Mouse (Mus musculus) heart, postnatal 10 days (tissue): Measurements from ENCODE around the gene Gm49354. TPM values are rescaled to one million over a fixed set of nuclear protein-coding genes. Genes with fewer than 3 reads are reported as not detected.
A peak's percentile ranks its signal among the peaks of the same experiment; 100 is the strongest.
"Not testable (repeated sequence)": the region's sequence is repeated elsewhere in the genome, so short reads cannot be mapped to it uniquely, and the experiment has no call there.

ENCODE experiments used
- DNase-seq, 2 experiments: peaks; one replicate each; pipeline ENCODE4 v3.0.0; 2021
- intact Hi-C: fragments of 180-260 bp; cut with DNase I; formaldehyde crosslinking; loops from one replicate; pipeline ENCODE4 v1.15.1; 2025
- total RNA-seq, 2 experiments: library from RNA; stranded (reverse); gene quantifications; 2 replicates each; pipeline ENCODE4 v1.2.3; 2021

Gm49354 gene
- total RNA-seq, 2 experiments from 2014 or later = not detected

DNA sequence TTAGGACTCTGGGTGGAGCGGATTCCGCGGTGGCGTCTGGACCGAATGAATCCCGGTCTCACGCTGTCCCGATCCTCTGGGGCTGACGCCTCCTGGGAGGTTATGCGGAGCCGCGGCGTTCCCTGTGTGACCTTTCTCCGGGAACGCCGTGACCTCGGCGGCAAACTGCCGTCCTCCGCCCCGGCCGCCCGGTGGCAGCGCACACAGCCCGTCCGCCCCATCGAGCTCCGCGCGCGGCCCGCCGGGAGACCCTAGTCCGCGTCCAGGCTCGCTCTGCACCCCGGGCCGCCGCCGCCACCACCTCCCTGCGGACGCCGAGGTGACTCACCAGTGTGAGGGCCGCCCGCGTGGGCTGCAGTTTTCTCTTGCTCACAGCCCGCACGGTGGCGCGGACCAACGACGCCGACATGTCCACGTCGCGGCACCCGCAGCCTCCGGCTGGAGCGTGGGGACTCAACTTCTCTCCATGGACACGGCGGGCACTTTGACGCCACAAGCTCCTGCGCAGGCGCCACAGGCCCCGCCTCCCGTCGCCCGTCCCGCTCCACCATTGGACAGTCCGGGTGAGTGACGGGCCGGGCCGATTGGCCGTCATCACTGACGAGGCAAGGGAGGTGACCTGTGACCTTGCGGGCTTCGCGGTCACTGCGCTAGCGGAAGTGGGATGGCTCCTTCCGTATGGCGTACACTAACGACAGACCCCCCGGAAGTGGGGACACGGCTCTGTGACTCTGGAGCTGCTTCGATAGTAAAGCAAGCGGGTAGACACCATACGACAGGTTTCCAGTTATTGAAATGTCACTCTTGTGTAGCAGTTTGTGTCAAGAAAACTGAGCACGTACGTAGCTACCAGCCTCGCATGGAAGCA, 12.5 kb downstream of the Gm49354 start, which contains the start of gene Isca1:
Gene Isca1, minus strand, starts transcription at position 515 of the 868 bp plus-strand sequence.
- intact Hi-C loops = no loop called here
- peak; percentile 99 for DNase-seq

DNA sequence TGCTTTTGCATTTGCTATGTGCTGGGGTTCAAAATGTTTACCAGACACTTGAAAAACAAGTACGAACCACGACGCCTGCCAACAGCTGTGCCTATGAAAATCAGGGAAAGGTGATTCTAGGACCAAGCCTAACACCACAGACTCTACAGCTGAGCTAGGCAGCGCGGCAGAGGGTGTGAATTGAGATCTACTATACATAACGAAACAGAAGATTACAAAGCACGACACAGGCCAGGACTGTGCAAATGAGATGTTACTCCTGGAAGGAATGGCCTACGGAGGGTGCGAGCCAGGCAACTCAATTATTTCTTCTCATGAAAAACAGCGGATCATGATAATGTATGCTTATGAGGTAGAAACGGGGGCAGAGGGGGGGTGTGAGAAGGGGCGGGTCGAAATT, 13.5 kb downstream of the Gm49354 start:
- DNase-seq = peak; percentile 16 to 22

DNA sequence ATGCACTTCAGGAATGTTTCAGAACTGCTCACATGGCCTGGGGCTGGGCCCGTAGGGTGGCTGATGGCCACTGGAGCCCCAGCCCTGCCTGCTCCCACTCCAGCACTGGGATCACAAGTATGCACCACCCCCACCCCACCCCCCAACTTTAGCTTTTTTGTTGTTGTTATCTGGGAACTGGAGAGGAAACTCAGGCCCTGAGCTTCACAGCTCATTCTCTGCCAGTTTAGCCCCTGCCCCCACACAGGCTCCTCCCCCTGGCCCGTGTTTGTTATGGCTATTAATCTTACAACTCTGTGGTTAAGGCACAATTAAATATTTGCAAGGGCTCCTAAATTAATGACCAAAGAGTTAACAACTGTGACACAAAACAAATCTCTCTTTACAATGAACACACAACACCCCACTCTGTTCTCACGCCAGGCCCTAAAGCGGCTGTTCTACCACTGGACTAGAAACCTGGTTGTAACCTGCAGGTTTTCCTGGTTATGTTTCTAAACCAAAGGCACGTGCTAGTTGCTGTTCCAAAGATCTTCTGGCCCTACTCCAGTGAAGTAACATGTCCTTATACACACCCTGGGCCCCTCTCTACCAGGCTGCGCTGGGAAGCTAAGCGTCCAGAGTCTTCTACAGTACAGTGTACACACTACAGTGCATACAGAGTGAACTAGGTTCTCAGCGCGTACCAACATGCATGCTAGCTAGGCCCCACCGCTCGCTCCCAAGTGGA, 15.1 kb downstream of the Gm49354 start:
- peak; percentile 35 to 37 for DNase-seq
- intact Hi-C loops = no loop called here

More for the DNA sequence above, 13.5 kb downstream of the Gm49354 start:
- intact Hi-C loops = no loop called here

DNA sequence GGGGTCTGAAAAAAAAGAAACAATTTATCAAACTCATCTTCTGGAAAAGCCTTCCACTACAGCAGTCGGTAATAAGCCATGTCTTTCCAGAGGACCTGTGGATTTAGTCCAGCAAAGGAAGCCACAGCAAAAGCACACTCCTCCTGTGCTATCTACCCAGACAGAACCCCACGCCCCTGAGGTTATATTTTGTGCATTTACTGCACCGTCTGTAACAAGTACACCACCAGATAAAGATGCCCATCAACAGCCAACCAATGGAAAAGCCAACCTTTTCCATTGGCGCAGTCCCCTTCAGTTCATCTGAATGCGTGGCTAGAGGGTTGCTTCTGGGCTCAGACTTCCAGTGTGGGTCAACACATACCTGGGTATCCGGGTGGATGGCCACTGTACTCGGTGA, 19.3 kb downstream of the Gm49354 start:
- DNase-seq = no peak
- intact Hi-C loops = no loop called here

DNA sequence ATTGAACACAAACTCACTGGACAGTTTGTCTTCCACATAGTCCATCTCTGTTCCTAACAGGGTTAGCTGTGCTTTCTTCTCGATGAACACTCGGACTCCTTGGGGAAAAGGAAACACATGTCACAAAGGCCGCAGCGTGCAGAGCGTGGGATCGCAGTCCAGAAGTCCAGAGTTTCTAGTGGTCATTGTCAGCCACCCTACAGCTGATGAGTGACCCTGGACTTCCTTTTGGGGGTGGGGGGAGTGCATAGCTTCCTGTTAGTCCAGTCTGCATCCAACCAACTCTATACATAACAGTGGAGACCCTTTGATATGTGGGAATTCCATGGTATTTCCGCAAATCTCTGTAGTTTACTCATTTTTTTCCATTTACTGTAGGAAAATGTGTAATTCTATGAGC, 25.1 kb downstream of the Gm49354 start:
- intact Hi-C loops = no loop called here
- DNase-seq = peak in 1 of 2 experiments; percentile 19

DNA sequence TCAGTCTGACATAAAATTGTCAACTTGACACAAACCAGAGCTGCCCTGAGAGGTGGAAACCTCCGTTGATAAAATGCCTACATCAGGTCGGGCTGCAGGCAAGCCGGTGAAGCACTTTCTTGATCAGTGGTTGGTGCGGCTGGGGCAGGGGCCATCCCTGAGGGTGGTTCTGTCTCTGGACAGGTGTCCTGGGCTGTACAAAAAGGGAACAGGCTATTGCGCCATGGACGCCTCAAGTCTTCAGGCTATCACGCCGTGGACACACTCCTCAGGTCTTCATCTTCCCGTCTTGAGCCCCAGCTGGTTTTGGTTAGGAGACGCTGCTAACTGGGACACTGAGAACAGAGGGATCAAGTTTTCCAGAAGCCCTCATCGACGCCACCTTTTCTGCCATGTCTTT, 31.7 kb downstream of the Gm49354 start:
- intact Hi-C loops = no loop called here
- no peak for DNase-seq

DNA sequence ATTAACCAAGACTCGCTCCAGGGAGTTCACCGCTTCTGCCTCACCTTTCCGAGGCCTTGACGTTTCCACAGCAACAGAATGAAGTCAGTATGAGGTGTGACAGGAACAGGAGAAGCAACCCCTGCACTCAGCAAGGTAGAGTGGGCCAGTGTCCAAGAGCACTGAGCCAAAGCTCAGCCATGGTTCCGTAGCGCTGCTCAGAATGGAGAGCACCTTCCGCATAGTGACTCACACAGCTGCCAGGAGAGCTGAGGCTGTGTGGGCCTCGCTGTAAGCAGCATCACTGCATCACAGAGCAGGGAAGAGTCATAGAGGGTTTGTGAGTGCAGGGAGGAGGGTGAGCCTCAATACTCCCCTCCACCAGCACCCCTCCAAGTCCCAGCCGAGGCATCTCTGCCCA, 35.3 kb downstream of the Gm49354 start, which contains the start of gene 1700014D04Rik:
Gene 1700014D04Rik, minus strand, starts transcription at position 42 of the 400 bp plus-strand sequence.
- intact Hi-C loops = no loop called here
- DNase-seq = no peak

DNA sequence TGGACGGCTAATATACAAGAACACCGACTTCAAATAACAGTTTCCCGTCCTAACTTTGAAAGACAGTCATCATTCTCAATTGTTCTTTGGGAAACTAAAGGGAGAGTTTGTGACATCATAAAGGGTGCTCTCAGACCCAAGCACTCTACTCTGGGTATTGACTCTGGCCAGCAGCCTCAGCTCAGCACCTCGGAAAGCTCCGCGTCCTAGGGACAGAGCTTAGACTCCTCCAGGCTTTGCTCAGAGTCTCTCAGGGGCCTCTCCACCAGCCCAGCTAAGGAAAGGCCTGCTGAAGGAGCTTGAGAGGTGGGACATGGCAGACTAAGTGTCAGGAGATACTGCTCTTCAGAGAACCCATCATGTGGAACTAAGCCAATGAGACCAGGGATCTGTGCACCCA, 35.9 kb downstream of the Gm49354 start:
- intact Hi-C loops = no loop called here
- no peak for DNase-seq

DNA sequence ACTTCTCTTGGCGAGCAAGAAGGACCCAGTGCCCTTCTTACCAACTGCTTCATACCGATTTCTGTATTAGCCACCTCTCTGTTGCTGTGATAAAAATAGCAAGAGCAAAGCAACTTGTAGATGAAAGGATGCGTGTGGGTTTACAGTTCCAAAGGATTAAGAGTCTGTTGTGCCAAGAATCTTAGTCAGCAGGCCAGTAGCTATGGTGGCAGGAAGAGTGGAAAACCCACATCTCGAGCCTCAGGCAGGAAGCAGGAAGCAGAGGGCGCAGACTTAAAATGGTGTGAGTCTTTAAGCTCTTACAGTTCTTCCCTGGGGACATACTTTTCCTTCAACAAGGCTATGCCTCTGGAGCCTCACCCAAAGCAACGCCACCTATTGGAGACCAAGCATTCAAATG, 36.6 kb downstream of the Gm49354 start:
- intact Hi-C loops = no loop called here
- DNase-seq = no peak

DNA sequence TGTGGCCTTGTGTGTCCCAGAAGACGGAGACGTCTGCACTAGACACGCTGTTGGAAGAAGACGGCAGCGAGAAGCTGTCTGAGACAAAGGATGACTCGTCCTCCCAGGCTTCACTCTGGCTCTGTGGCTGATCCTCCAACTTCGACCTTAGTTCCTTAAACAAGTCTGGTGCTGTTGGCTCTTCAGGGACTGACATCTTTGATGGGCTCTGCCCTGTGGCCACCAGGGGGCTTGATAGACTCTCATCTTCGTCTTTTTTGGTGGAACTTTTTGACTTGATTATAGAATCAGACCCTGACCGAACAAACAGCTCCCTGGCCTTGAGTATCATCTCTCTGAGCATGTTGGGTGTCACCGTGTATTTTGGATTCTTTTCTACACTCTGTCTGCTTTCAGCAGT, 40.3 kb downstream of the Gm49354 start:
- intact Hi-C loops = no loop called here
- DNase-seq = peak in 1 of 2 experiments; percentile 49

DNA sequence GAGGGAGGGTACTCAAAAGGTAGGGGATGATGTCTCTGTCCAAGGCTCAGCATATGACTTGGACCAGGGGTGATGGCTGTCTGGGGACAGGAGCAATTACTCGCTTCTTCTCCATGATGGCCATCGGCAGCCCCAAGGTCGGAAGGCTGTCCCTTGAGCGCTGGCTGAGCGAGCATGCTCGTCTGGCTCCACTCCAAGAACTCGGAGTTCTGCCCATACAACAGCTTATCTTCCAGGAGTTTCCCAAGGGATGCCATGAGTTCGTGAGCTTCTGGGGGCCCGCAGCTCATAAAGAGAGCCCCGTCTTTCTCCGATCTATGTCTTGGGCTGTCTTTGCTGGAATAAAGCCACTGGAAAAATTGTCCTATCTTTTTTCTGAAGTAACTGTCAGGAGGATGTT, 40.9 kb downstream of the Gm49354 start:
- intact Hi-C loops = no loop called here
- peak; percentile 59 to 69 for DNase-seq

DNA sequence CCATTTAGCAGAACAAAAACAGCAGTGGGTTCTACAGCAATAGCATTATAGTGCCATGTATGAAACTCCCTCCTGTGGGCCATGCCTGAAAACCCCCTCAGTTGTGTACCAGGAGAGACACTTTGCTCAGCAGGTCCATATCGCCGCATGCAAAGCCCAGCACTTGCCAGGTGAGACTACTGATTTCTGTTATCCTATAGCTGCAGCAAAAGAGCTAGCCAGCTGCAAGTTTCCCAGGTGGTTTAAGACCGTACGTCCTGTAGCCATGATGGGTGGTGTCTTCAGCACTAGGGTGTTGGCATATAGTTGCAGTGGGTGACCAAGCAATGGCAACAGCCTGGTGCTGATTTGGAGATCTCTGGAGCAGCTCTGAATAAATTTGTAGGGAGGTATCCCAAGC, 42.6 kb downstream of the Gm49354 start:
- DNase-seq = no peak
- intact Hi-C loops = no loop called here

DNA sequence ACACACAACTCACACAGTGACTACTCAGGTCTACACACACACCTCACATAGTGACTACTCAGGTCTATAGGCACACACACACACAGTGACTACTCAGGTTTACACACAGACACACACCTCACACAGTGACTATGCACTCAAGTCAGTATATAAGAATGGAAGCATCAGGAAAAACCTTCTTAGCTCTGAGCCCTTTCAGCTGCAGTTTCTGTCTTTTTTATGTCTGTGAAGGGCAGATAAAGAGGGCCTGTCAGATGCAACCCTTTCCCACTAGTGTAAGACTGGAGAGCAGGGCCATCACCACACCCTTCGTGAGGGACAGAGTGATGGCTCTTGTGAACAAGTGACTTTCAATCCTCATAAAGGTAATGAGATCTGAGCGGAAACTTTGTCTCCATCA, 43.6 kb downstream of the Gm49354 start:
- DNase-seq = no peak
- intact Hi-C loops = no loop called here

DNA sequence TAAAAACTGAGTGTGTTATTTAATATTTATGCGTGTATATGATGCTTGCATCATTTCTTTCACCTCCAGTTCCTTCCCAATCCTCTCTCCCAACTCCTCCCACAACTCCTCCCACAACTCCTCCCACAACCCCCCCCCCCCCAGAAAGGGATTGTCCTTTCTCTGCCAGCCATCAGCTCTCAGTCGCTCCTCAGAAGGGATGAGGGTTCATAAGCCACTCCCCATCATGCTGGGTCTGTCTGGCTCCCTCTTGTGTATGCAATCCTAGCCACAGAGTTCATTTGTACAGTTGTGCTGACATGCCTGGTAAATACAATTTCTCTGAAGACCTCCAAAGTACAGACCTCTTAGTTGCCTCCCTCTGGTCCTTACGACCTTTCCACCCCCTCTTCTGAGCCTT, 46.9 kb downstream of the Gm49354 start:
- no peak for DNase-seq
- intact Hi-C loops = no loop called here

DNA sequence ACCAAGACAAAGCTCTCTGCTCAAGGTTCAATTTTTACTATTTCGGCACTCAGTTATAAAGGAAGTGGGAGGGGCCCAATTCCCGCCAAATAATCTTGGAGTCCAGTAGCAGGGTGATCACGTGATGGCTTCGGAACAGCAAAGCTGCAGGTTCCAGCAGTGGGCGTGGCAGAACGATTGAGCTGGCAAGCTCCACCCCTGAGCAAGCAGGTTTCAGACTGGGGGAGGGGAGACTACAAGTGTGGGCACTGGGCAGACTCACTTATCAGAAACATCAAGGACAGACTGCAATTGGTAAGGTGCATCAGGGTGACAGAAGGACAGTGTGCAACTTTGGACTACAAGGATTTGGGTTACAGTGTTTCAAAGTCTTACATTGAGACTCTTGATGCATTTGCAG, 47.7 kb downstream of the Gm49354 start:
- DNase-seq, intact Hi-C loops: not testable (repeated sequence)

DNA sequence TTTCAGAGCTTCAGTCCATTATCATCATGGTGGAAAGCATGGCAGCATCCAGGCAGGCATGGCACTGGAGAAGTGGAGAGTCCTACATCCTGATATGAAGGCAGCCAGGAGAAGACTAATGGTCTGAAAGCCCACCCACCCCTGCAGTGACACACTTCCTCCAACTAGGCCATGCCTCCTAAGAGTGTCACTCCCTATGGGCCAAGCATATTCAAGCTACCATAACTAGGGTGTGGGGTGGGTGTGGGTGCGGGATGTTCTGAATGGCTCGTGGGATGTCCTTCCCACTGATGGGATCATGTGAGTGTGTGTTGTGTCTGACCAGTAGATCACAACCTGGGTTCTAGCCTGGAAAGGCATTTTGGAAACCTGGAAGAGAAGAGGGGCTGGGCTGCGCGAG, 48.1 kb downstream of the Gm49354 start:
- no peak for DNase-seq
- intact Hi-C loops = no loop called here

DNA sequence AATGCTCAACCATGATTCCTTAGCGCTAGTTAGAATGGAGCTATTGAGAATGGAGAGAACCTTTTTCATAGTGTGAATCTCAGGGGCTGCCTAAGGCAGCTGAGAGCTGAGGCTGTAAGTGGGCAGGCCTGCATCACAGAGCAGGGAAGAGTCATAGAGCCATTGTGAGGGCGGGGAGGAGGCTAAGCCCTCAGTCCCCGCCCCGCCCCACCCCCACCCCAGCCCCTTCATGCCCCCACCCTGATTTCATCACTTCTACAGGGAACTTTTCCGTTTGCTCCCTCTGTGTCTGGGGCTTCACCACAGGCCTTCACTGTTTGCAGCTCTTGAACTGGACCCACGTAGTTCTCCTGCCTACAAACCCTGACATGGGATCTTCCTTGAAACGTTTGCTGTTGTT, 50.4 kb downstream of the Gm49354 start, which contains the start of gene Spata31d1d:
Gene Spata31d1d, minus strand, starts transcription at position 101 of the 400 bp plus-strand sequence.
- no peak for DNase-seq
- intact Hi-C loops = no loop called here

DNA sequence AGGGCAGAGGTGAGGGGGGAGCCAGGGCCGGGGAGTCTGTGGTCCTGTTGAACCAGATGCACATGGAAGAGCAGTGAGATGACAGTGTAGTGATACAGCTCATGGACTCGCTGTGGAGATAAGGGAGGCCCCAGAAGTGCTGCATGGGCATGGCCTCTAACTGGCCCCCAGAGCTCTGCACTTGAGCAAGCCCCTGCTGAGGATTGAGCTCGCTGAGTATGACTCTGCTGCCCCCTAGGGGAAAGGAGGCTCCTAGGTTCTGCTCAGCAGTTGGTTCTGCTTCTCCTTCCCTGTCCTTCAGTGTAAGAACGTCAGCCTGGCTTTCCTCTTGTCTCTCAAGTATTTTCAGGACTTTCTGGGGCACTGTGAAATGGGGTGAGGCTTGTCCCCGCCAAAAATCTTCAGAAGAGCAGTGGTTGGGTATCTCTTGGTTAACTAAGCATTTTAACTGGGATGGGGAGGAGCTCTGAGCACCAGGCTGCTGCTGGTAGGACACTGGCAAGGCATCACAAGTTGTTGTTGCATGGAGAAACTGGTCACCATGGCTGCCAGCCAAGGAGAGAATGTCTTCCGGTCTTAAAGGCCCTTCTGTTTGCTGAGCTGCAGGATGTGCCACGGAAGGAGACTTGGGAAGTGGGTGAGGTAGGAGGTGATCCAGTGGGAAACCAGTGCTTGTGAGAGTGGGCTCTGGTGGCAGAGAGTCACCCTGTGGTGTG, 53.5 kb downstream of the Gm49354 start:
- DNase-seq = peak; percentile 89 to 92
- intact Hi-C loops = loop anchor here (2.0 to 5.0 kb wide), 4 partner anchors 101 to 1091 kb away; no protein-coding TSS in a partner anchor

DNA sequence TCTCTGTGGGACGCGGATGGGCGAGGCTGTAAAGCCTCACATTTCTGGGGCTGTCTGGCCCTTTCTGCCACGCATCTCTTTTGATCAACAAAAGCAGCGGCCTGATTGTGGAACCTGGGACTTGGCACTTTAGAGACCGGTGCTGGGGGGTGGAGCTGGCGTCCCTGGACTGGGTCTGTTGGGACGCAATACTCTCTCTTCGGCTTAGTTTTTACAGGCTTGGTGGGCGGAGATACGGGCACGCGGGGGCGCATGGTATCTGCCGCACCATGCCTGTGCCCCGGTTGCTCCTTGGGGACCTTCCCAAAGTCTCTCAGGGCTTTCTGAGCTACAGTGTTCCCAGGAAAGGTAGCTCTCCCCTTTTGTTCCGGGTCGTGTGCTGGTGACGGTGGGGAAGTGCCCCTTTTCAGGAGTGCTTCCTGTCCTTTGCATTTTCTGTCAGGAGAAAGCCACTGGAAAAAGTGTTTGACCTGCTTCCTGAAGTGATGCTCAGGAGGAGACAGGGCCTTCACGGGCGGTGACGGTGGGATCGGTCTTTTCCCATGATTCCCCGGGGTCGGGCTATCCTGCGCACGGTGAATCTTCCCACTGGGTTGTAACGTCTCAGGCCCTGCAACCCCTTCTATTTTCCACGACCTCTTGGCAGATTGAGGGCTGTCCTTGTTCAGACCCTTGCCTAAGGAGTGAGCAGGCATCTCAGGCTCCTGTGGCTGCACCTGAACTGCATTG, 55.7 kb downstream of the Gm49354 start:
- DNase-seq = no peak
- intact Hi-C loops = loop anchor here (5.0 kb wide), 3 partner anchors 99 to 1089 kb away; no protein-coding TSS in a partner anchor

DNA sequence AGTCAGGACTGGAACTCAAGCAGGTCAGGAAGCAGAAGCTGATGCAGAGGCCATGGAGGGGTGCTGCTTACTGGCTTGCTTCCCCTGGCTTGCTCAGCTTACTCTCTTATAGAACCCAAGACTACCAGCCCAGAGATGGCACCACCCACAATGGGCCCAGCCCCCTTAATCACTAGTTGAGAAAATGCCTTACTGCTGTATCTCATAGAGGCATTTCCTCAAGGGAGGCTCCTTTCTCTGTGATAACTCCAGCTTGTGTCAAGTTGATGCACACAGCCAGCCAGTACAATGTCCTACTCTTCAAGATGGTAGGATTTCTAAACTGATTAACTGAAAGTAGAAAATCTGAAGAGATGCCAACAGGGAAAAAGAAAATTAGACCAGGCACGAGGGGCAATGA, 60.0 kb downstream of the Gm49354 start:
- intact Hi-C loops = loop anchor here (5.0 kb wide), 1 partner anchor 75 kb away; no protein-coding TSS in a partner anchor
- DNase-seq = not testable (repeated sequence)
